Mouse (Mus musculus) ES-E14 (cell line): ENCODE measurements around the gene Anks1b.

ENCODE experiments used
- CHD2 ChIP-seq: IDR thresholded peaks from 2 replicates; pipeline ENCODE4 v1.6.1; 2014; ENCODE audit warnings: mild to moderate bottlenecking, low read depth, low read length, inconsistent platforms
- HCFC1 ChIP-seq: IDR thresholded peaks from 2 replicates; pipeline ENCODE4 v1.6.1; 2012; ENCODE audit warnings: low read length, inconsistent platforms, borderline replicate concordance; ENCODE audit not compliant: insufficient read depth
- MAFK ChIP-seq: IDR thresholded peaks from 2 replicates; pipeline ENCODE4 v1.6.1; 2014; ENCODE audit warnings: mild to moderate bottlenecking, low read depth, low read length, inconsistent platforms; ENCODE audit not compliant: insufficient read depth

DNA sequence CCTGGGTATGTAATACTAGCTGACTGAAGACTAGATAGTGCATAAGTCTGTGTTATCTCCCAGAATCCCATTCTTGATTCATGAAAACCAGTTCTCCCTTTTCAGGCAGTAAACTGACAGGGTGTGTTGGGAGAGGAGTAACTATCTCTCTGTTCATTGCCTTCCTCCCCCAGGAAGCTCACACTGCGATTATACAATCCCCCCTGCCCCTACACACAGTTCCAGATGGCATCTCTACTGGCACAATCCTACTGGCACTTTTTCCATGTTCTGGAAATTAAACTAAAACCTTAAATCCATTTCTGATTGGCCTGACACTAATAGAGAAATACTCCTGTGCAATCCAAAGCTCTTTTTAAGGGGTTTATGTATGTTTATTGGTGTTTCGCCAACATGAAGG lies 951.4 kb downstream of the Anks1b start:
- TF ChIP-seq MAFK (no peak), CHD2 (no peak), HCFC1 (no peak)
